Mouse (Mus musculus) C2C12 (cell line): ENCODE measurements around the gene Arhgap27. TPM values are rescaled to one million over a fixed set of nuclear protein-coding genes. Genes with fewer than 3 reads are reported as not detected.

ENCODE experiments used
- H3K27me3 ChIP-seq: one replicate; pipeline ENCODE4 v1.6.1; 2011; ENCODE audit not compliant: control insufficient read depth, insufficient read depth, insufficient read length
- H3K36me3 ChIP-seq: one replicate; pipeline ENCODE4 v1.6.1; 2011; ENCODE audit not compliant: control insufficient read depth, insufficient read depth
- H3K4me3 ChIP-seq: one replicate; pipeline ENCODE4 v1.5.1; 2011; ENCODE audit warnings: mild to moderate bottlenecking, control low read depth; ENCODE audit not compliant: poor library complexity, insufficient read depth, severe bottlenecking
- H3K79me2 ChIP-seq: one replicate; pipeline ENCODE4 v1.6.1; 2011; ENCODE audit not compliant: control insufficient read depth, insufficient read depth
- H3K79me3 ChIP-seq: one replicate; pipeline ENCODE4 v1.6.1; 2011; ENCODE audit warnings: low read depth, control low read depth
- H3ac ChIP-seq: one replicate; pipeline ENCODE3; 2011; ENCODE audit warnings: low read depth; ENCODE audit not compliant: control insufficient read depth, insufficient read length
- CEBPB ChIP-seq: IDR thresholded peaks from one replicate; pipeline ENCODE4 v1.6.1; 2011; ENCODE audit warnings: low read depth, mild to moderate bottlenecking, control low read depth, moderate library complexity
- CTCF ChIP-seq: IDR thresholded peaks from one replicate; pipeline ENCODE4 v1.5.1; 2011; ENCODE audit not compliant: control insufficient read depth, insufficient read depth, insufficient read length
- FOSL1 ChIP-seq: IDR thresholded peaks from one replicate; pipeline ENCODE4 v1.8.0; 2011; ENCODE audit warnings: mild to moderate bottlenecking, low read length; ENCODE audit not compliant: poor library complexity, insufficient read depth, severe bottlenecking
- MAX ChIP-seq: IDR thresholded peaks from one replicate; pipeline ENCODE4 v1.6.1; 2011; ENCODE audit warnings: mild to moderate bottlenecking, control low read depth
- MYOD1 ChIP-seq: IDR thresholded peaks from one replicate; pipeline ENCODE4 v1.6.1; 2011; ENCODE audit warnings: low read depth; ENCODE audit not compliant: control insufficient read depth, insufficient read length
- MYOG ChIP-seq: IDR thresholded peaks from one replicate; pipeline ENCODE4 v1.6.1; 2011; ENCODE audit not compliant: control insufficient read depth, insufficient read length; ENCODE audit errors: extremely low read depth
- USF1 ChIP-seq: IDR thresholded peaks from one replicate; pipeline ENCODE4 v1.6.1; 2011; ENCODE audit warnings: low read depth, mild to moderate bottlenecking, control low read depth, moderate library complexity
- polyA plus RNA-seq: library from polyadenylated mRNA; unstranded; fragments of >200 nt; fragmentation: generic; extraction: Trizol; gene quantifications from one replicate; pipeline ENCODE4 v1.2.1, GENCODE M21; 2012; ENCODE audit warnings: missing spikeins

The Arhgap27 gene
- polyA plus RNA-seq, 1 experiment, result 0.19 TPM

- Histone ChIP-seq H3K36me3 (no peaks in the 10 kb centered on the region), H3ac (no peak overlapping the region), H3K27me3 (peaks cover 12% of the 10 kb centered on the region), H3K79me3 (no peaks in the 10 kb centered on the region), H3K4me3 (no peak overlapping the region), H3K79me2 (no peaks in the 10 kb centered on the region)
- TF ChIP-seq USF1, result no peak
- no peak for TF ChIP-seq MYOG
- TF ChIP-seq MYOD1, result no peak
- no peak for TF ChIP-seq MAX
- no peak for TF ChIP-seq CEBPB
- TF ChIP-seq CTCF, result no peak
- TF ChIP-seq FOSL1, result no peak
Measured at GRCm38 (mm10) chr11:103357710-103358109, 5.8 kb downstream of the Arhgap27 start.

- H3K79me2 ChIP-seq, result no peaks in the 10 kb centered on the region
- H3K79me3 ChIP-seq, result no peaks in the 10 kb centered on the region
- no peaks in the 10 kb centered on the region for H3K36me3 ChIP-seq
- no peak overlapping the region for H3ac ChIP-seq
- TF ChIP-seq CTCF, result no peak
- TF ChIP-seq MAX, result no peak
- TF ChIP-seq USF1, result no peak
- no peak for TF ChIP-seq MYOG
- no peak for TF ChIP-seq CEBPB
- H3K27me3 ChIP-seq, result peaks cover 12% of the 10 kb centered on the region
- H3K4me3 ChIP-seq, result no peak overlapping the region
Measured at GRCm38 (mm10) chr11:103356938-103357670, 6.4 kb downstream of the Arhgap27 start.

GRCm38 (mm10) chr11:103356032-103356571, 7.4 kb downstream of the Arhgap27 start:
- Histone ChIP-seq H3K79me3 (no peaks in the 10 kb centered on the region), H3K27me3 (peaks cover 12% of the 10 kb centered on the region), H3K79me2 (no peaks in the 10 kb centered on the region), H3ac (no peak overlapping the region), H3K36me3 (no peaks in the 10 kb centered on the region), H3K4me3 (no peak overlapping the region)
- no peak for TF ChIP-seq CTCF
- no peak for TF ChIP-seq MAX
- TF ChIP-seq MYOD1, result no peak

DNA sequence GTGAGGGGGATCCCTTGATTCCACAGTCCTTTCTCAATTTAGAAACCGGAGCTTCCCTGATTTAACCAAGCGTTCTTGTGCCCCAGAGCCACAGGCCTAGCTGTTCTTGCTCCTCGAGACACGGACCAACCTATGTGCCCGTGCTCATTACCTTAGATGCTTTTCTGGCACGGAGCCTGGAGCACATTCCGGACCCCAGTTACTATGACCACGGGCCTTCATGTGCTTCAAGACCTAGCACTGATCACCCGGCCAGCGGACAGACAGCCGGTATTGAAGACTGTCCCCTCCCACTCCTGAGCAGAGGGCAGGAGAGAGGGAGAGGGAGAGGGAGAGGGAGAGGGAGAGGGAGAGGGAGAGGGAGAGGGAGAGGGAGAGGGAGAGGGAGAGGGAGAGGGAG, 8.2 kb downstream of the Arhgap27 start:
- no peak overlapping the region for H3K4me3 ChIP-seq
- H3K27me3 ChIP-seq, result peaks cover 12% of the 10 kb centered on the region
- TF ChIP-seq CTCF (no peak), CEBPB (no peak), MYOG (no peak), MAX (no peak), FOSL1 (no peak), MYOD1 (no peak), USF1 (no peak)
- no peaks in the 10 kb centered on the region for H3K79me3 ChIP-seq
- no peaks in the 10 kb centered on the region for H3K79me2 ChIP-seq
- H3K36me3 ChIP-seq, result no peaks in the 10 kb centered on the region
- H3ac ChIP-seq, result no peak overlapping the region

DNA sequence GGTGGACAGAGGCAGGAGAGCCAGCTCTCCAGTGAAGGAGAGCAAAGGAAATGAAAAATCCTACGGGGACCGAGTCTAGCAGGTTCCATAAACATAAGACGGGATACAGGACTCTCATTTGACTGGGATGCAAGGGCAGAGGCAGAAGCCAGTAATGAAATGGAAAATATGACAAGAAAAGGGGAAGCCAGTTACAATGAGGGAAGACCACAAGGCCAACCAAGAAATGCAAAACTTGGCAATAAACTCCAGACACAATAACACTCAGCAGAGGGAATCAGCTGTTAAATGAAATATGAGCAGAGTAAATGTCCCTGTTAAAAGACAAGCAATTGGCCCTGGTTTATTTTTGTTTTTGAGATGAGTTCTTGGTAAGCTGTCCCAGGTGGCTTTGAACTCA, 9.5 kb downstream of the Arhgap27 start:
- Histone ChIP-seq H3K79me2 (no peaks in the 10 kb centered on the region), H3K27me3 (peaks cover 12% of the 10 kb centered on the region), H3K79me3 (no peaks in the 10 kb centered on the region), H3K4me3 (no peak overlapping the region), H3K36me3 (no peaks in the 10 kb centered on the region), H3ac (no peak overlapping the region)
- TF ChIP-seq CEBPB (no peak), MYOD1 (no peak), MAX (no peak), CTCF (no peak), MYOG (no peak), USF1 (no peak)

- TF ChIP-seq USF1, result no peak
- TF ChIP-seq FOSL1, result no peak
- no peak for TF ChIP-seq CTCF
- no peak for TF ChIP-seq CEBPB
- no peak for TF ChIP-seq MYOG
- TF ChIP-seq MAX, result no peak
- no peak for TF ChIP-seq MYOD1
Measured at GRCm38 (mm10) chr11:103352239-103352814, 11.2 kb downstream of the Arhgap27 start.

More at GRCm38 (mm10) chr11:103352239-103352814, 11.2 kb downstream of the Arhgap27 start:
- Histone ChIP-seq H3K36me3 (no peaks in the 10 kb centered on the region), H3K27me3 (peaks cover 7% of the 10 kb centered on the region), H3K79me2 (no peaks in the 10 kb centered on the region), H3ac (no peak overlapping the region), H3K4me3 (no peak overlapping the region), H3K79me3 (no peaks in the 10 kb centered on the region)
